Mouse (Mus musculus): Measurements from ENCODE around the gene Mrpl45. TPM values are rescaled to one million over a fixed set of nuclear protein-coding genes. Genes with fewer than 3 reads are reported as not detected.
"Not testable (repeated sequence)": the region's sequence is repeated elsewhere in the genome, so short reads cannot be mapped to it uniquely, and the experiment has no call there.

Gene Mrpl45
- 42.2 and 43.4 TPM in 2 replicates for polyA plus RNA-seq (2014; fragmentation: Nextera tagmentation; extraction: Ambion mirVana)

DNA sequence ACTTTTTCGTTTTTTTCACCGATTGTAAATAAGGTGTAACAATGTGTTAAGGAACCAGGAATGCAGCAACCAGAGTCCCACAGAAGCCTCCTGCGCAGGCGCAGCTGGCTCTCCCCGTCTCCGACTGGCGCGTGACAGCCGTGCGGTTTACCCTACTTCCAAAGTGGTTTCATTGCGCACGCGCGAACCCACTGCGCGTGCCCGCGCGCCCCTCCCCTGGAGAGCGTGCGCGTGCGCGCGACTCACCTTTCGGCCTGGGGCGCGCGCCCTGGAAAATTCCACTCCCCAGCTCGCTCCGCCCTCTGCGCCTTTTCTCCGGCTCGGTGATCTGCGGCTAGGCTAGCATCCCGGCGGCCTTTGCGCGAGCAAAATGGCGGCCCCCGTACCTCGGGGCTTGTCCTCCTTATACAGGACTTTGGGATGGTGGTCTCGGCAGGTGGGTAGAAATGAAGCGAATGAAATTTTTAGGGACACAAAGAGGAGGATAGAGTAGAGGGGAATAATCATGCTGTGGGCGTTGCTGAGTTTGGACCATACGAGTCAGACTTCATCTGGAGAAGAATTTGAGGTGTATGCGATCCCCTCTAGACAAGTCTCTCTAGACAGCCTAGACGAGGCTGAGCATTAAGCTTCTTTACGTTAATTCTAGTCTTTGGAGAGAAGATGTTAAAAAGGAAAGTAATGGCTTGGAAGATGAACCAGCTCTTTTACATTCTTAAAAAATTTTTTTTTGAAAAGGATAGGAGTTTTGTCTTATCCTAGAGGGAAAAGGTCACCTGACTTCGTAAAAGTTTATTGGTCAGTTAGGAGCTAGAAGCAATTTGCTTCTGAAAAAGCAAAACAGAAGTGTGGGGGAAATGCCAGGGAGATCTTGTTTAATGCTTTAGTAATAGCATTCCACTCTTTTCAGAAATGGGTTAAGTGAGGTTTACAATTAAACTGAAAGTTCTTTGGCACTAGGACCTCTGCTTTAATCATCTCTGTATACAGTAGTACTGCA is at the start of gene Mrpl45:
Gene Mrpl45 (plus strand): TSS at position 213 of the 1,000 bp plus-strand sequence.
- Histone ChIP-seq H3K9me3 (replicated peaks; ENCODE audit: control insufficient read depth, low read length) (no peaks in the 10 kb centered on the region), H3K4me3 (ENCODE audit: low read depth, low read length) (peak within 1 kb of the TSS; percentile 50), H3K4me1 (ENCODE audit: control insufficient read depth, insufficient read depth, low read length) (peaks cover 2% of the 10 kb centered on the region; the same call in 1 of the 2 replicates), H3K27ac (ENCODE audit: low read depth, low read length) (peak within 1 kb of the TSS; percentile 69), H3K9ac (ENCODE audit: low read length) (peak within 1 kb of the TSS; percentile 62), H3K36me3 (ENCODE audit: control insufficient read depth, insufficient read depth, low read length) (no peaks in the 10 kb centered on the region), H3K27me3 (replicated peaks; ENCODE audit: control insufficient read depth, insufficient read depth, low read length) (no peaks in the 10 kb centered on the region), H3K4me2 (ENCODE audit: low read length) (peak within 1 kb of the TSS; percentile 52)
- DNase-seq (ENCODE audit: low spot score) (peak; percentile 99), ATAC-seq (peak; percentile 96)
- under 1% methylated on average over 50 of the region's 50 CpGs for WGBS

DNA sequence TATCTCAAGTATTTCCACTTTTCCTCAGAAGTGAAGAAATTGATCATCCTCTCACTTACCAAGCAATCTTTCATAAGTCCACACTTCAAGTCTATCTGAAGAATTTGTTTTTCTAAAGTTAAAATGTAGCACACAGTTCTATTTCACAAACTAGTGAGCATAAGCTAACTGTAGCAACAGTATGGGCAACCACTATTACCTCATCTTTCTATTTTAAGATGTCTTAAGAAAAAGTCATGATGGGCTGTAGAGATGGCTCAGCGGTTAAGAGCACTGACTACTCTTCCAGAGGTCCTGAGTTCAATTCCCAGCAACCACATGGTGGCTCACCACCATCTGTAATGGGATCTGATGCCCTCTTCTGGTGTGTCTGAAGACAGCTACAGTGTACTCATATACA is 49.0 kb upstream of the Mrpl45 start:
- WGBS = 100% methylated on average over 1 of the region's 1 CpGs
- H3K4me3 ChIP-seq (ENCODE audit: low read depth, low read length); H3K9ac ChIP-seq (ENCODE audit: low read length); H3K9me3 ChIP-seq (replicated peaks; ENCODE audit: control insufficient read depth, low read length); H3K4me1 ChIP-seq (ENCODE audit: control insufficient read depth, insufficient read depth, low read length); DNase-seq (ENCODE audit: low spot score); H3K27ac ChIP-seq (ENCODE audit: low read depth, low read length); H3K27me3 ChIP-seq (replicated peaks; ENCODE audit: control insufficient read depth, insufficient read depth, low read length); ATAC-seq; H3K4me2 ChIP-seq (ENCODE audit: low read length): not testable (repeated sequence)
- H3K36me3 ChIP-seq (ENCODE audit: control insufficient read depth, insufficient read depth, low read length) = peaks cover 18% of the 10 kb centered on the region

DNA sequence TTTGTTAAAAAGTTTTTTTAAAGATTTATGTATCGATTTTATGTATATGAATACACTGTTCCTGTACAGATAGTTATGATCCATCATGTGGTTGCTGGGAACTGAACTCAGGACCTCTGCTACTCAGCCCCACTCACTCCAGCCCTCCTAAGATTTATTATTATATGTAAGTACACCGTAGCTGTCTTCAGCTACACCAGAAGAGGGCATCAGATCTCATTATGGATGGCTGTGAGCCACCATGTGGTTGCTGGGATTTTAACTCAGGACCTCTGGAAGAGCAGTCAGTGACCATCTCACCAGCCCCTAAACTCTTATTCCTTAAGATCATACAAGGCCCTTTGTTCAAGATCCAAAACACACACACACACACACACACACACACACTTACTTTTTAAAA is 45.5 kb upstream of the Mrpl45 start:
- peaks cover 12% of the 10 kb centered on the region for H3K36me3 ChIP-seq (ENCODE audit: control insufficient read depth, insufficient read depth, low read length)

DNA sequence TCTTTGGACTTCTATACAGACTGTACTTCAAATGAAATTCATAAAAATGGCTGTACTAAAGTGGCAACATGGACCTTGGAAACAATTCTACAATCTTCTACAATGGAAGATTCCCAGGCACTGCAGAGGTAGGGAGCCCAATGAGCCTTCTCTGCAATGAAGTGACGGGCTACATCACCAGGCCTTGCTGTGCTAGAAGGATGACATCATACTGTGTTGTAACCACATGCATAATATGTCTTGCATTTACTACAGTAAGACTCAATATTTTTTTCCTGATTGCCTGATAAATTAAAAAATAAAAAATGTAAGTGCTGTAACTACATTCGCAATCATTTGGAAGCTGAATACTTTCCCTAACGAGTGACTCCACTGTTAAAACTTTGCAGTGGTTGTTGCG is 42.7 kb upstream of the Mrpl45 start:
- no peak overlapping the region for H3K4me2 ChIP-seq (ENCODE audit: low read length)
- H3K9me3 ChIP-seq (replicated peaks; ENCODE audit: control insufficient read depth, low read length) = no peaks in the 10 kb centered on the region
- DNase-seq (ENCODE audit: low spot score) (no peak), ATAC-seq (no peak)
- WGBS = 89% methylated on average over 4 of the region's 4 CpGs
- no peak overlapping the region for H3K9ac ChIP-seq (ENCODE audit: low read length)
- H3K27ac ChIP-seq (ENCODE audit: low read depth, low read length) = no peak overlapping the region
- H3K4me3 ChIP-seq (ENCODE audit: low read depth, low read length) = no peak overlapping the region
- no peaks in the 10 kb centered on the region for H3K27me3 ChIP-seq (replicated peaks; ENCODE audit: control insufficient read depth, insufficient read depth, low read length)
- H3K4me1 ChIP-seq (ENCODE audit: control insufficient read depth, insufficient read depth, low read length) = peaks cover 5% of the 10 kb centered on the region; the same call in 1 of the 2 replicates
- H3K36me3 ChIP-seq (ENCODE audit: control insufficient read depth, insufficient read depth, low read length) = no peaks in the 10 kb centered on the region

More for the DNA sequence above, 45.5 kb upstream of the Mrpl45 start:
- H3K4me1 ChIP-seq (ENCODE audit: control insufficient read depth, insufficient read depth, low read length); DNase-seq (ENCODE audit: low spot score); H3K4me3 ChIP-seq (ENCODE audit: low read depth, low read length); ATAC-seq; H3K4me2 ChIP-seq (ENCODE audit: low read length); H3K9ac ChIP-seq (ENCODE audit: low read length); H3K9me3 ChIP-seq (replicated peaks; ENCODE audit: control insufficient read depth, low read length); H3K27ac ChIP-seq (ENCODE audit: low read depth, low read length); H3K27me3 ChIP-seq (replicated peaks; ENCODE audit: control insufficient read depth, insufficient read depth, low read length): not testable (repeated sequence)
- WGBS = 91% methylated on average over 2 of the region's 2 CpGs

DNA sequence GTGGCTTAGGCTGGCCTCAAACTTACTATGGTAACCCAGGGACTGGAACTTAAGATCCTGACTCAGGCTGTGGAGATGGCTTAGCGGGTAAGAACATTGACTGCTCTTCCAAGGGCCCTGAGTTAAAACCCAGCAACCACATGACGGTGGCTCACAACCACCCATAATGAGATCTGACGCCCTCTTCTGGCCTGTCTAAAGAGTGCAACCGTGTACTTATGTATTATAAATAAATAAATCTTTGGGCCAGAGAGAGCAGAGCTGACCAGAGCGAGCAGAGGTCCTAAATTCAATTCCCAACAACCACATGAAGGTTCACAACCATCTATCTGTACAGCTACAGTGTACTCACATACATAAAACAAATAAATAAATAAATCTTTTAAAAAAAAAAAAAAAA is 41.9 kb upstream of the Mrpl45 start:
- 88% methylated on average over 5 of the region's 5 CpGs for whole genome bisulfite sequencing
- ATAC-seq (no peak), DNase-seq (ENCODE audit: low spot score) (no peak)
- Histone ChIP-seq H3K4me1 (ENCODE audit: control insufficient read depth, insufficient read depth, low read length) (peaks cover 12% of the 10 kb centered on the region), H3K9me3 (replicated peaks; ENCODE audit: control insufficient read depth, low read length) (no peaks in the 10 kb centered on the region), H3K9ac (ENCODE audit: low read length) (no peak overlapping the region), H3K27ac (ENCODE audit: low read depth, low read length) (no peak overlapping the region), H3K4me2 (ENCODE audit: low read length) (no peak overlapping the region), H3K27me3 (replicated peaks; ENCODE audit: control insufficient read depth, insufficient read depth, low read length) (no peaks in the 10 kb centered on the region), H3K4me3 (ENCODE audit: low read depth, low read length) (no peak overlapping the region), H3K36me3 (ENCODE audit: control insufficient read depth, insufficient read depth, low read length) (no peaks in the 10 kb centered on the region)

DNA sequence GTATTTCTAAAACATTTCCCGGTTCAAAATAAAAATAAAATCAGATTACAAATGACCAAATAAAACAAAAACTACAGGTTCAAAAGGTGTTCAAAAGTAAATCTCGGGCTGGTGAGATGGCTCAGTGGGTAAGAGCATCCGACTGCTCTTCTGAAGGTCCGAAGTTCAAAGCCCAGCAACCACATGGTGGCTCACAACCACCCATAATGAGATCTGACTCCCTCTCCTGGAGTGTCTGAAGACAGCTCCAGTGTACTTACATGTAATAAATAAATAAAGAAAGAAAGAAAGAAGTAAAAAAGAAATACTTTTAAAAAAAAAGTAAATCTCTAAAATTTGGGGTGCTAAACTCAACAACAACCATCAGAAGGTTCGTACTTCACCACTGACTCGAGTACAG is 40.6 kb upstream of the Mrpl45 start:
- H3K9ac ChIP-seq (ENCODE audit: low read length); ATAC-seq; H3K36me3 ChIP-seq (ENCODE audit: control insufficient read depth, insufficient read depth, low read length); H3K27me3 ChIP-seq (replicated peaks; ENCODE audit: control insufficient read depth, insufficient read depth, low read length); DNase-seq (ENCODE audit: low spot score); H3K4me3 ChIP-seq (ENCODE audit: low read depth, low read length); H3K27ac ChIP-seq (ENCODE audit: low read depth, low read length); H3K9me3 ChIP-seq (replicated peaks; ENCODE audit: control insufficient read depth, low read length); H3K4me2 ChIP-seq (ENCODE audit: low read length): not testable (repeated sequence)
- H3K4me1 ChIP-seq (ENCODE audit: control insufficient read depth, insufficient read depth, low read length) = peaks cover 17% of the 10 kb centered on the region
- 98% methylated on average over 6 of the region's 6 CpGs for WGBS

DNA sequence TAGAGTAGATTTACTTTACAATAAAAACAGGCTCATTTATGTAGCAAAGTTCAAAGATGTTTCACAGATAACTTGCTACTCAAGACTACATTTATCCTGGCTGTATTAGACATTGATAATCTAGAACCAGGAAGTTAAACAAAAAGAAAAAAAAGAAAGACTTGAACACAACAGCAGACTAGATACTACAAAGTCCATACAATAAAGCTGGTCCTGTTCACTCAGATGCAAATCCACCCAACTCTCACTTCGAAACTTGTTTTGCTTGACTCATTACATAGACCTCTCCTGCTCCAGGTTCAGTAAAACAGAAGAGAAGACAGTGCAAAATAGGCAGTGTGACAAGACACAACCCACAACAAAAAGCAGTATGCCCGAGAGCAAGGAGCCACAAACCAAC is 40.2 kb upstream of the Mrpl45 start:
- H3K27ac ChIP-seq (ENCODE audit: low read depth, low read length) = no peak overlapping the region
- 94% methylated on average over 2 of the region's 2 CpGs for WGBS
- no peak overlapping the region for H3K4me2 ChIP-seq (ENCODE audit: low read length)
- no peaks in the 10 kb centered on the region for H3K9me3 ChIP-seq (replicated peaks; ENCODE audit: control insufficient read depth, low read length)
- H3K4me1 ChIP-seq (ENCODE audit: control insufficient read depth, insufficient read depth, low read length) = peaks cover 17% of the 10 kb centered on the region
- H3K27me3 ChIP-seq (replicated peaks; ENCODE audit: control insufficient read depth, insufficient read depth, low read length) = no peaks in the 10 kb centered on the region
- no peak for DNase-seq (ENCODE audit: low spot score)
- no peak for ATAC-seq
- no peaks in the 10 kb centered on the region for H3K36me3 ChIP-seq (ENCODE audit: control insufficient read depth, insufficient read depth, low read length)
- H3K4me3 ChIP-seq (ENCODE audit: low read depth, low read length) = no peak overlapping the region
- H3K9ac ChIP-seq (ENCODE audit: low read length) = no peak overlapping the region

DNA sequence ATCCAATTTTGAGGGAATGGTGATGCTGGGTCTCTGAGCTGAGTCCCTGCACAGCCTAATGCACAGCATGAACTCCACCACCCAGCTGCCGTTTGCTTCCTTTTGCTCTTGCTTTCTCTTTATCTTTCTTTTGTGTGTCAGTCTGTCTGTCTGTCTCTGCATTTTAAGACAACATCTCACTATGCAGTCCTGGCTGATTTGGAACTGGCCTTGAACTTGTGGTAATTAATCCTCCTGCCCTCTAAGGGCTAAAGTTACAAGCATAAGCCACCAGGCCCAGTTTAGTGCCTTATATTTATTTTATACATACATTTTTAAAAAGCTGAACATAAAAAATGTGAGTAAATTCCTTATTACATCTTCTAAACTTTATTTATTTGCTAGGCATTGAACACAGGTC is 39.5 kb upstream of the Mrpl45 start:
- no peak for ATAC-seq
- no peak overlapping the region for H3K9ac ChIP-seq (ENCODE audit: low read length)

DNA sequence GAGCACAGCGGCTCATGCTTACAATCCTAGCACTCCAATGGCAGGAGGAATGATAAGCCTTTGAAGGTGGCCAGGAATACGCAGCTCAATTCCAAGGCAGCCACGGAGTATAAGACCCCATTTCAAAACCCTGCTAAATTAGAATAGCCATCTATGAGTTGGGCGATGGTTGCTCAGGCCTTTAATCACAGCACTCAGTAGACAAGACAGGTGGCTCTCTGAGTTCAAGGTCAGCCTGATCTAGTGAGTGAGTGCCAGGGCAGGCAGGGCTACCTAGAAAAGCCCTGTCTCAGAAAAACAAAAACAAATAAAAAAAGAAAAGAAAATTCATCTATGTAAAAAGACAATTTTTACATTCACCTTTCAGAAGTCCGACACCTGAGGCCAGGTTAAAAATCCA is 38.4 kb upstream of the Mrpl45 start:
- Histone ChIP-seq H3K36me3 (ENCODE audit: control insufficient read depth, insufficient read depth, low read length) (no peaks in the 10 kb centered on the region), H3K9me3 (replicated peaks; ENCODE audit: control insufficient read depth, low read length) (no peaks in the 10 kb centered on the region), H3K4me1 (ENCODE audit: control insufficient read depth, insufficient read depth, low read length) (peaks cover 17% of the 10 kb centered on the region), H3K4me3 (ENCODE audit: low read depth, low read length) (no peak overlapping the region), H3K9ac (ENCODE audit: low read length) (no peak overlapping the region), H3K27ac (ENCODE audit: low read depth, low read length) (no peak overlapping the region), H3K4me2 (ENCODE audit: low read length) (no peak overlapping the region), H3K27me3 (replicated peaks; ENCODE audit: control insufficient read depth, insufficient read depth, low read length) (no peaks in the 10 kb centered on the region)
- ATAC-seq (no peak), DNase-seq (ENCODE audit: low spot score) (no peak)
- 92% methylated on average over 5 of the region's 5 CpGs for WGBS

More for the DNA sequence above, 39.5 kb upstream of the Mrpl45 start:
- Histone ChIP-seq H3K4me2 (ENCODE audit: low read length) (no peak overlapping the region), H3K4me3 (ENCODE audit: low read depth, low read length) (no peak overlapping the region), H3K27me3 (replicated peaks; ENCODE audit: control insufficient read depth, insufficient read depth, low read length) (no peaks in the 10 kb centered on the region), H3K4me1 (ENCODE audit: control insufficient read depth, insufficient read depth, low read length) (peaks cover 17% of the 10 kb centered on the region), H3K27ac (ENCODE audit: low read depth, low read length) (no peak overlapping the region), H3K9me3 (replicated peaks; ENCODE audit: control insufficient read depth, low read length) (no peaks in the 10 kb centered on the region), H3K36me3 (ENCODE audit: control insufficient read depth, insufficient read depth, low read length) (no peaks in the 10 kb centered on the region)
- no peak for DNase-seq (ENCODE audit: low spot score)
- 40% methylated on average over 1 of the region's 1 CpGs for WGBS
